Mouse (Mus musculus) stomach, embryonic 15.5 days (tissue): ENCODE results near the gene Lrriq4. TPM values are rescaled to one million over a fixed set of nuclear protein-coding genes. Genes with fewer than 3 reads are reported as not detected.

Experiments used
- polyA plus RNA-seq: library from polyadenylated mRNA; unstranded; fragments of >200 nt; fragmentation: Nextera tagmentation; extraction: Ambion mirVana; gene quantifications from 2 replicates; pipeline ENCODE4 v1.2.1, GENCODE M21; 2015

Lrriq4 gene
- polyA plus RNA-seq, 1 experiment from 2014 or later = not detected

Other genes with a start within 250 kb of the Lrriq4 start
- gene Mecom, start 96.5 kb upstream of the Lrriq4 start, polyA plus RNA-seq = 46.4 and 53.0 TPM in 2 replicates
- gene Actrt3, start 44.6 kb upstream of the Lrriq4 start, polyA plus RNA-seq = 0.46 and 0.70 TPM in 2 replicates
- gene Mynn, start 42.4 kb upstream of the Lrriq4 start, polyA plus RNA-seq = 23.8 and 25.8 TPM in 2 replicates
- 0.58 and 0.75 TPM in 2 replicates for gene Lrrc34, start 3.4 kb downstream of the Lrriq4 start, polyA plus RNA-seq
- gene Lrrc31, start 55.3 kb downstream of the Lrriq4 start, polyA plus RNA-seq = 1.5 and 3.6 TPM in 2 replicates
- not detected in 2 replicates for gene Samd7, start 101.8 kb downstream of the Lrriq4 start, polyA plus RNA-seq
- gene Sec62, start 148.4 kb downstream of the Lrriq4 start, polyA plus RNA-seq = 78.6 and 86.7 TPM in 2 replicates
- gene Gpr160, start 211.4 kb downstream of the Lrriq4 start, polyA plus RNA-seq = 7.3 TPM in 2 replicates